Mouse (Mus musculus) E14TG2a.4 (cell line): ENCODE results near the gene Usp35.

Experiments used
- H3K27me3 ChIP-seq: 2 replicates; pipeline ENCODE4 v1.6.1; 2014; ENCODE audit warnings: low read length, control low read depth; ENCODE audit not compliant: insufficient read depth
- H3K36me3 ChIP-seq: 2 replicates; pipeline ENCODE4 v1.6.1; 2014; ENCODE audit warnings: low read length, control low read depth; ENCODE audit not compliant: insufficient read depth
- H3K4me1 ChIP-seq: replicated peaks from 2 replicates; pipeline ENCODE4 v1.6.1; 2014; ENCODE audit warnings: low read depth, low read length, control low read depth
- H3K4me3 ChIP-seq: replicated peaks from 2 replicates; pipeline ENCODE4 v1.5.1; 2014; ENCODE audit warnings: mild to moderate bottlenecking, low read length
- H3K9me3 ChIP-seq: 2 replicates; pipeline ENCODE4 v1.6.1; 2014; ENCODE audit warnings: low read length, control low read depth
- CTCF ChIP-seq: conservative IDR thresholded peaks from 2 replicates; pipeline ENCODE4 v1.5.1; 2014; ENCODE audit warnings: low read length
- NANOG ChIP-seq: IDR thresholded peaks from 2 replicates; pipeline ENCODE4 v1.6.1; 2014; ENCODE audit warnings: borderline replicate concordance, low read length, mixed read lengths
- POU5F1 ChIP-seq: IDR thresholded peaks from 2 replicates; pipeline ENCODE4 v1.6.1; 2014; ENCODE audit warnings: low read length, borderline replicate concordance

The Usp35 gene

DNA sequence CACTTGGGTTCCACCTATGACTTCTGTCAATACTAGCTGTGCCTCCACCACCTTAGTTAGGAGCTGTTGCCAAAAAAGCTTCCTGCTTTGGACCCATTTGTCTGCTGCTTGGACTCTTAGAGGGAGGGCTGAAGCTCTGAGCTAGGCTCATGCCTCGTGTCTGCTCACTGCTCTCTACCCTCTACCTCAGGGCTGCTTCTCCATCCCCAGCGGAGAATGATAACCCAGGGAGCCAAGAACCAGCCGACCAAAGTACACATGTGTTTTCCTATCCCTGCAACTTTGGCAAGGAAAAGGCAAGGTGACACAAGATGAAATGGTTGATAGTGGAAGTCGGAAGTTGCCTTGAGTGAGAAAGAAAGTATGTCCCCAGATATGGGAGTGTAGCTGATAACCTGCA, 26.6 kb downstream of the Usp35 start:
- peaks cover 6% of the 10 kb centered on the region; the same call in 1 of the 2 replicates for H3K9me3 ChIP-seq
- peaks cover 11% of the 10 kb centered on the region for H3K27me3 ChIP-seq
- H3K4me1 ChIP-seq, result no peaks in the 10 kb centered on the region
- no peak for TF ChIP-seq POU5F1
- no peak for TF ChIP-seq NANOG
- H3K4me3 ChIP-seq, result no peak overlapping the region
- H3K36me3 ChIP-seq, result peaks cover 8% of the 10 kb centered on the region

DNA sequence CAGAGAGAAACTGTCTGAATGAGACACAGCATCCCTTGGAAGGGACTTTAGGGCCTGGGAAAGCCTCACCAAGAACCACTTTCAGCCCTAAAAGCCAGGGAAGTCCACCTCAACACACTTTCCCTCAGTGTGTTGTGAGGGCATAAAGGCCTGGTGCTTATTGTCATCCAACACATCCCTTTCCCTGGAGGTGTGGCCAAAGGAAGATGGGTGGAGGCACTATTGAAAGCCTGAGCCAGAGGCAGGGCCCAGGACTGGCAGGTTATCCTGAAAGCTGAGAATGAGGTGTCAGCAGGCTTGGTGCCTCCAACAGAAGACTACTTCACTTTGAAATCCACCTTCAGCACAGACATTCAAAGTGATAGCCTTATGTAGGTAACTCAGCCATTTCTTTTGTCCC, 27.3 kb downstream of the Usp35 start:
- TF ChIP-seq NANOG (no peak), POU5F1 (no peak), CTCF (no peak)
- Histone ChIP-seq H3K36me3 (0 out of 2 replicates have a peak, but pooled peaks cover under 1% of the 10 kb centered on the region), H3K27me3 (peaks cover 17% of the 10 kb centered on the region), H3K4me1 (no peaks in the 10 kb centered on the region), H3K4me3 (no peak overlapping the region), H3K9me3 (peaks cover 6% of the 10 kb centered on the region; the same call in 1 of the 2 replicates)

DNA sequence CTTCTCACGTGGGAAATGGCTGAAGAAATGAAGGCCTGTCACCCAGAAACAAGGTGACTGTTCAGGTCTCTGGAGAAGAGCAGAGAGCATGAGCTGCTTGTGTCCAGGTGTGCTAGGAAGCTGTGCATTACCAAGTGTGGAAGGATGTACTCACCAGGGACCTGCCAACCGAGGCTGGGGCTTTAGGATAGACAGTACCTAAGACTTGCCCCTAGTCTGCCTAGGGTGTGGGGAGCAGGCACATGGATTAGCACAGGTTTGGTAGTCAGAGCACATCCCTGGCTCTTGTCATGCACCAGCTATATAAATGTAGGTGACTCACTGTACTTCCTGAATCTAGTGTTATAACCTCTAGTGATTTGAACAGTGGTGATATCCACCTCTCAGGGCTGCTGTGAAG, 28.2 kb downstream of the Usp35 start:
- H3K27me3 ChIP-seq, result peaks cover 24% of the 10 kb centered on the region

DNA sequence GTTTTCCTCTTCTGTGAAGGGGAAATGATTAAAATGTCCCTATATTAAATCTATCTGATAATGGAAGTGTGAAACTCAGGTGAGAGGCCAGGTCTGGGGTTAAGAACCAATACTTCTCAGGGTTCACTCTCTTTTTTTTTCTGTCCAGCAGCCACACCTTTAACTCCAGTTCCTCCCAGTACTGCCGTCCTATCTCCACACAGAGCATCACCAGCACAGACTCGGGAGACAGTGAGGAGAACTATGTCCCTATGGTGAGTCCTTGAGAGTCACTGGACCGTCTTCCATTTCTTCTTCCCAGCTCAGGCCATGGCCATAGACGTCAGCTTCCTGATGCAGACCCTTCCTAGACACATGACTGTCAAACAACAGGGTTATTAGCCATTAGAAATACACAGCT, 28.9 kb downstream of the Usp35 start:
- H3K36me3 ChIP-seq, result no peaks in the 10 kb centered on the region
- H3K9me3 ChIP-seq, result peaks cover 6% of the 10 kb centered on the region; the same call in 1 of the 2 replicates
- H3K27me3 ChIP-seq, result peaks cover 26% of the 10 kb centered on the region
- no peaks in the 10 kb centered on the region for H3K4me1 ChIP-seq
- TF ChIP-seq NANOG (no peak), CTCF (no peak), POU5F1 (no peak)
- no peak overlapping the region for H3K4me3 ChIP-seq

More for the DNA sequence above, 28.2 kb downstream of the Usp35 start:
- H3K4me1 ChIP-seq, result no peaks in the 10 kb centered on the region
- no peak for TF ChIP-seq POU5F1
- no peak for TF ChIP-seq CTCF
- no peak for TF ChIP-seq NANOG
- no peaks in the 10 kb centered on the region for H3K36me3 ChIP-seq
- H3K4me3 ChIP-seq, result no peak overlapping the region
- peaks cover 6% of the 10 kb centered on the region; the same call in 1 of the 2 replicates for H3K9me3 ChIP-seq

DNA sequence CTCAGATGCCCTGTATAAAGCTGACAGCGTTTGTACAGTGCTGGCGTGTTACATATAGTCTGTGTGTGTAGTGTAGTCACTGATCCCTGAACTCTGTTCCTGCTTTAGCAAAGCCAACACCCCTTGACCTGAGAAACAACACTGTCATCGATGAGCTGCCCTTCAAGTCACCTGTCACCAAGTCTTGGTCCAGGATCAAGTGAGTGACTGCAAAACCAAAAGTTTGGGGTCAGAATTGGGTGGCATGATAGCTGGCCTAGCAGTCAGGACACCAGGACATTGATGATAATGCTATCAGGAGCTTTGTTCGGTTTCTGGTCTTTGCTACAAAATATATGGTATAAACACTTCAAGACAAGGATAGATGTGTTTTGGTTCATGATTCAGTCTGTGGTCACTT, 29.6 kb downstream of the Usp35 start:
- no peak for TF ChIP-seq CTCF
- TF ChIP-seq NANOG, result no peak
- no peak for TF ChIP-seq POU5F1
- Histone ChIP-seq H3K27me3 (peaks cover 26% of the 10 kb centered on the region), H3K36me3 (no peaks in the 10 kb centered on the region), H3K9me3 (peaks cover 6% of the 10 kb centered on the region; the same call in 1 of the 2 replicates), H3K4me3 (no peak overlapping the region), H3K4me1 (no peaks in the 10 kb centered on the region)

DNA sequence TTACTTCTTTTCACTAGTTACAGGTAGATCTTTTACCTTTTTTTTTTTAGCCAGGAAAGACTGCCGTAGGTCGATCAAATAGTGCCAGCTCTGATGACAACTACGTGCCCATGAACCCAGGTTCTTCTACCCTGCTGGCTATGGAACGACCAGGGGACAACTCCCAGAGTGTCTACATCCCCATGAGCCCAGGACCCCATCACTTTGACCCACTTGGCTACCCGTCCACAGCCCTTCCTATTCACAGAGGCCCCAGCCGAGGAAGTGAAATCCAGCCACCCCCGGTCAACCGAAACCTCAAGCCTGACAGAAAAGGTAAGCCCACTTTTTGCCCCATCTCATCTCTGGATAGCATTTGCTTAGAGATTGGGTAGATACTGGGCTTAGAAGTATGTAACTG, 30.5 kb downstream of the Usp35 start:
- TF ChIP-seq CTCF (no peak), POU5F1 (no peak), NANOG (no peak)
- H3K27me3 ChIP-seq, result peaks cover 26% of the 10 kb centered on the region
- no peaks in the 10 kb centered on the region for H3K36me3 ChIP-seq
- H3K4me3 ChIP-seq, result no peak overlapping the region
- H3K4me1 ChIP-seq, result no peaks in the 10 kb centered on the region
- 0 out of 2 replicates have a peak, but pooled peaks cover under 1% of the 10 kb centered on the region for H3K9me3 ChIP-seq

DNA sequence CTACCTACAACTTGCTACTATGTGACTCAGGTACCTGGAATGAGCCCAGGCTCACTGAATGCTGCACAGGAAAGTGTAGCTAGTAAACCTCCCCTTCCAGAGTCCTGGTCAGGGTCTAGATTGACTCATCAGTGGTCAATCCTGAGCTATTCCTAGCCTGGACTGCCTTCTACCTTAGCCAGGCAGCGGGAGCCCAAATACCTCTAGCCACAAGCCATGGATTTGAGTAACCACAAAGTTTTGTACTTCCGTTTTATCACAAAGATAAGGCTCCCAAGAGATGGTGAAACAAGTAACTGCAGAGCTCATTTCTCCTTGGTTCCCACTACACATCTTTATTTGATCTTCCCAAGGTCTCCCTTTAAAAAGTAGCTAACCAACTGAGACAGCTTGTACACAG, 30.9 kb downstream of the Usp35 start:
- Histone ChIP-seq H3K4me3 (no peak overlapping the region), H3K36me3 (no peaks in the 10 kb centered on the region), H3K4me1 (no peaks in the 10 kb centered on the region), H3K27me3 (peaks cover 24% of the 10 kb centered on the region), H3K9me3 (no peaks in the 10 kb centered on the region)
- TF ChIP-seq CTCF (no peak), NANOG (no peak), POU5F1 (no peak)

DNA sequence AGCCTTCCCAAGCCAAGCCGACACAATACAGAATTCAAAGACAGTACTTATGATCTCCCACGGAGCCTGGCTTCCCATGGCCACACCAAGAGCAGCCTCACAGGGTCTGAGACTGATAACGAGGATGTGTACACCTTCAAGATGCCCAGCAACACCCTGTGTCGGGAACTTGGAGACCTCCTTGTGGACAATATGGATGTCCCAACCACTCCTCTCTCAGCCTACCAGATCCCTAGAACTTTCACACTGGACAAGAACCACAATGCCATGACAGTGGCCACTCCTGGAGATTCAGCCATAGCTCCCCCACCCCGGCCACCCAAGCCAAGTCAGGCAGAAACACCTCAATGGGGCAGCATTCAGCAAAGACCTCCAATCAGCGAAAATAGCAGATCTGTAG, 32.9 kb downstream of the Usp35 start:
- no peaks in the 10 kb centered on the region for H3K9me3 ChIP-seq
- no peak overlapping the region for H3K4me3 ChIP-seq
- no peak for TF ChIP-seq NANOG
- TF ChIP-seq CTCF, result no peak
- TF ChIP-seq POU5F1, result no peak
- H3K27me3 ChIP-seq, result peaks cover 20% of the 10 kb centered on the region
- H3K4me1 ChIP-seq, result no peaks in the 10 kb centered on the region
- no peaks in the 10 kb centered on the region for H3K36me3 ChIP-seq

DNA sequence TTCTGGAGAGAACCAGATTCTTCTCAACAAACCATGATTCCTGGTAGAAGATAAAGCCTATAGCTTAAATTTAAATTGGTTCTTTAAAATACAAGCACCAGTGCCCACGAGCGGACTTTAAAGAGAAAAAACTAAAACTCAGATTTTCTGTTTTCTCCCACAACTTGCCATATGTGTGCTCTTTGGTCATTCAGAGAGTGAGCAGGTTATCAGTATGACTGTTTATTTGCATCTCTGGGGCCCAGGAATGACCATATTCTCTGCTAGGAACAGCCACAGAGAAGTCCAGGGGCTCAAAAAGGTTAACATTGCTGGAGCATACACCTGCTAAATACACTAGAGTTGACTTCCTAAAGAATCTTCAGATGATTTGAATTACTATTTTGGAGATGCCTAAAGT, 33.5 kb downstream of the Usp35 start:
- Histone ChIP-seq H3K4me1 (no peaks in the 10 kb centered on the region), H3K36me3 (no peaks in the 10 kb centered on the region), H3K27me3 (peaks cover 22% of the 10 kb centered on the region), H3K4me3 (no peak overlapping the region), H3K9me3 (no peaks in the 10 kb centered on the region)
- no peak for TF ChIP-seq CTCF
- no peak for TF ChIP-seq POU5F1
